Mouse (Mus musculus) limb, embryonic 14.5 days (tissue): ENCODE measurements around the gene Gpld1. TPM values are rescaled to one million over a fixed set of nuclear protein-coding genes. Genes with fewer than 3 reads are reported as not detected.
A peak's percentile ranks its signal among the peaks of the same experiment; 100 is the strongest.

Experiments
- ATAC-seq: fragments of 200-750 bp; cut with Nextera tagmentation; 2 replicates; pipeline ENCODE4 v1.8.0; 2017; ENCODE audit warnings: low read depth, moderate number of reproducible peaks, moderate TSS enrichment; ENCODE audit not compliant: low FRiP score
- DNase-seq: peaks from one replicate; pipeline ENCODE4 v3.0.0-alpha.2; 2015; ENCODE audit warnings: low spot score
- H3K27ac ChIP-seq: fragments of 300-500 bp; sonication (generic); replicated peaks from 2 replicates; pipeline ENCODE4 v1.5.1; 2014; ENCODE audit warnings: low read depth, mild to moderate bottlenecking, low read length, moderate library complexity, mixed read lengths
- H3K27me3 ChIP-seq: fragments of 300-500 bp; sonication (generic); 2 replicates; pipeline ENCODE4 v1.6.1; 2014; ENCODE audit warnings: low read length, mixed read lengths; ENCODE audit not compliant: control insufficient read depth, insufficient read depth
- H3K36me3 ChIP-seq: fragments of 300-500 bp; sonication (generic); 2 replicates; pipeline ENCODE4 v1.6.1; 2014; ENCODE audit warnings: mild to moderate bottlenecking, low read length, moderate library complexity, mixed read lengths; ENCODE audit not compliant: control insufficient read depth, insufficient read depth
- H3K4me1 ChIP-seq: fragments of 300-500 bp; sonication (generic); 2 replicates; pipeline ENCODE4 v1.6.1; 2014; ENCODE audit warnings: antibody characterized with exemption, low read length, mixed read lengths; ENCODE audit not compliant: control insufficient read depth, insufficient read depth
- H3K4me2 ChIP-seq: fragments of 300-500 bp; sonication (generic); replicated peaks from 2 replicates; pipeline ENCODE4 v1.6.1; 2014; ENCODE audit warnings: low read depth, mild to moderate bottlenecking, low read length, moderate library complexity; ENCODE audit not compliant: severe bottlenecking
- H3K4me3 ChIP-seq: fragments of 300-500 bp; sonication (generic); replicated peaks from 2 replicates; pipeline ENCODE4 v1.5.1; 2014; ENCODE audit warnings: low read length
- H3K9ac ChIP-seq: fragments of 300-500 bp; sonication (generic); 2 replicates; pipeline ENCODE4 v1.6.1; 2014; ENCODE audit warnings: mild to moderate bottlenecking, low read depth, low read length, moderate library complexity; ENCODE audit not compliant: severe bottlenecking
- H3K9me3 ChIP-seq: fragments of 300-500 bp; sonication (generic); 2 replicates; pipeline ENCODE4 v1.6.1; 2016; ENCODE audit warnings: low read length; ENCODE audit not compliant: control insufficient read depth
- POLR2A ChIP-seq: fragments of 200-500 bp; IDR thresholded peaks from 2 replicates; pipeline ENCODE4 v1.8.0; 2012; ENCODE audit warnings: inconsistent platforms, mild to moderate bottlenecking, moderate library complexity, borderline replicate concordance; ENCODE audit not compliant: insufficient read depth, insufficient read length; ENCODE audit errors: extremely low read depth
- WGBS: fragments of 180-500 bp; shearing (Covaris S2); extraction: QIAGEN DNeasy Blood & Tissue Kit; methylation state at CpG from one replicate; pipeline ENCODE4 v1.1.7; 2014; 5-methylcytosine and 5-hydroxymethylcytosine counted together
- polyA plus RNA-seq, 2 experiments: library from polyadenylated mRNA; depleted of rRNA in 1 of 2; stranded (reverse) in 1 of 2; unstranded in 1 of 2; fragments of >200 nt; fragmentation: Nextera tagmentation in 1 of 2; extraction: Ambion mirVana in 1 of 2; gene quantifications; 2 replicates each; pipeline versions ENCODE4 v1.2.1 to v1.2.3; 2012 to 2014

The Gpld1 gene
- polyA plus RNA-seq, 2 experiments = 2.4 to 3.5 TPM

GRCm38 (mm10) chr13:25019793-25020539 lies 77.0 kb downstream of the Gpld1 start, which contains the start of gene Mrs2:
TSS of gene Mrs2 (minus strand) at chr13:25020379.
- ATAC-seq = peak; percentile 93

GRCm38 (mm10) chr13:25020540-25020892 lies 77.6 kb downstream of the Gpld1 start:
- TF ChIP-seq POLR2A = no peak
- no peak for ATAC-seq
- H3K27ac ChIP-seq = peak overlapping the region; percentile 55; the same call in 1 of the 2 replicates

More at GRCm38 (mm10) chr13:25019793-25020539, 77.0 kb downstream of the Gpld1 start, which contains the start of gene Mrs2:
- Histone ChIP-seq H3K4me2 (peak within 1 kb of the TSS; percentile 83), H3K4me1 (peaks cover 16% of the 10 kb centered on the region), H3K27ac (peak within 1 kb of the TSS; percentile 55; the same call in 1 of the 2 replicates), H3K36me3 (peaks cover 10% of the 10 kb centered on the region), H3K4me3 (peak within 1 kb of the TSS; percentile 87), H3K27me3 (no peaks in the 10 kb centered on the region), H3K9ac (peak within 1 kb of the TSS; percentile 88), H3K9me3 (no peaks in the 10 kb centered on the region)
- WGBS = under 1% methylated on average over 51 of the region's 84 CpGs
- peak; percentile 85; the same call in 1 of the 2 replicates for TF ChIP-seq POLR2A
- DNase-seq = peak; percentile 80

GRCm38 (mm10) chr13:25022386-25022785 lies 79.4 kb downstream of the Gpld1 start:
- no peak for TF ChIP-seq POLR2A
- WGBS = 57% methylated on average over 4 of the region's 4 CpGs
- Histone ChIP-seq H3K4me3 (no peak overlapping the region), H3K4me1 (peaks cover 16% of the 10 kb centered on the region), H3K9me3 (no peaks in the 10 kb centered on the region), H3K27me3 (no peaks in the 10 kb centered on the region), H3K4me2 (no peak overlapping the region), H3K9ac (no peak overlapping the region), H3K27ac (no peak overlapping the region), H3K36me3 (no peaks in the 10 kb centered on the region)
- no peak for DNase-seq
- ATAC-seq = no peak

More at GRCm38 (mm10) chr13:25020540-25020892, 77.6 kb downstream of the Gpld1 start:
- Histone ChIP-seq H3K4me3 (peak overlapping the region; percentile 87), H3K27me3 (no peaks in the 10 kb centered on the region), H3K4me1 (peaks cover 16% of the 10 kb centered on the region), H3K9me3 (no peaks in the 10 kb centered on the region), H3K4me2 (peak overlapping the region; percentile 83), H3K9ac (peak overlapping the region; percentile 88), H3K36me3 (peaks cover 10% of the 10 kb centered on the region)
- WGBS = 53% methylated on average over 4 of the region's 4 CpGs
- DNase-seq = no peak

GRCm38 (mm10) chr13:25023129-25023528 lies 80.2 kb downstream of the Gpld1 start:
- Histone ChIP-seq H3K9me3 (no peaks in the 10 kb centered on the region), H3K27ac (no peak overlapping the region), H3K9ac (no peak overlapping the region), H3K4me2 (no peak overlapping the region), H3K36me3 (no peaks in the 10 kb centered on the region), H3K27me3 (no peaks in the 10 kb centered on the region), H3K4me1 (peaks cover 16% of the 10 kb centered on the region), H3K4me3 (no peak overlapping the region)
- no peak for DNase-seq
- TF ChIP-seq POLR2A = no peak
- 79% methylated on average over 3 of the region's 3 CpGs for WGBS
- ATAC-seq = no peak

- no peak overlapping the region for H3K4me2 ChIP-seq
- no peak for TF ChIP-seq POLR2A
- H3K9me3 ChIP-seq = no peaks in the 10 kb centered on the region
- H3K27ac ChIP-seq = no peak overlapping the region
- no peak for ATAC-seq
- WGBS = 34% methylated on average over 2 of the region's 2 CpGs
- peaks cover 4% of the 10 kb centered on the region; the same call in 1 of the 2 replicates for H3K4me1 ChIP-seq
- no peak overlapping the region for H3K4me3 ChIP-seq
- DNase-seq = peak; percentile 53
- H3K27me3 ChIP-seq = no peaks in the 10 kb centered on the region
- H3K36me3 ChIP-seq = no peaks in the 10 kb centered on the region
- no peak overlapping the region for H3K9ac ChIP-seq
These were observed 81.7 kb downstream of the Gpld1 start for GRCm38 (mm10) chr13:25024655-25025054.
